Mouse (Mus musculus) megakaryocyte, embryonic 14.5 days (primary cell): ENCODE results near the gene Fam107b.

Source experiments
- FLI1 ChIP-seq: IDR thresholded peaks from 2 replicates; pipeline ENCODE4 v1.6.1; 2012; ENCODE audit warnings: low read length, inconsistent platforms, mixed read lengths
- GATA1 ChIP-seq: IDR thresholded peaks from 3 replicates; pipeline ENCODE4 v1.6.1; 2012; ENCODE audit warnings: mixed read lengths, low read length, inconsistent platforms, borderline replicate concordance

DNA sequence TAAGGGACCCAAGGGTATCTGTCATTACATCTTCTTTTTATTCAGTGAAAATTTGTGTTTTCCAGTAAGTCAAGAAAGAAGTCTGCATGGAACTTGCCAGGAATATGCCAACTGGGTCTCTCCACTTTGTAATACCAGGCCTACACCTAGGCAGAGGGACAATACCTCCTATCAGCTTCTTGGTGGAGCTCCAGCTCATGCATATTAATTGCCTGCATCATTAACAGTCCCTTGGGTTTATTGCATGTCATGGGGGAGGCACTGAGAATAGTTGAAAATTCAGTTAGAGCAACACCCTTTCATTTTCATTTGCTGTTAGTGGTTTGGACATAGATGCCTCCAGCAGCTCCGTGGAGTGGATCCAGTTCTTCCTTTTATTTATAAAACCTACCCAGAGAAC, 130.1 kb downstream of the Fam107b start:
- TF ChIP-seq GATA1 (no peak), FLI1 (no peak)
